Comparison of ENCODE assay signal across 8 mouse cellular contexts in the genomic region with DNA sequence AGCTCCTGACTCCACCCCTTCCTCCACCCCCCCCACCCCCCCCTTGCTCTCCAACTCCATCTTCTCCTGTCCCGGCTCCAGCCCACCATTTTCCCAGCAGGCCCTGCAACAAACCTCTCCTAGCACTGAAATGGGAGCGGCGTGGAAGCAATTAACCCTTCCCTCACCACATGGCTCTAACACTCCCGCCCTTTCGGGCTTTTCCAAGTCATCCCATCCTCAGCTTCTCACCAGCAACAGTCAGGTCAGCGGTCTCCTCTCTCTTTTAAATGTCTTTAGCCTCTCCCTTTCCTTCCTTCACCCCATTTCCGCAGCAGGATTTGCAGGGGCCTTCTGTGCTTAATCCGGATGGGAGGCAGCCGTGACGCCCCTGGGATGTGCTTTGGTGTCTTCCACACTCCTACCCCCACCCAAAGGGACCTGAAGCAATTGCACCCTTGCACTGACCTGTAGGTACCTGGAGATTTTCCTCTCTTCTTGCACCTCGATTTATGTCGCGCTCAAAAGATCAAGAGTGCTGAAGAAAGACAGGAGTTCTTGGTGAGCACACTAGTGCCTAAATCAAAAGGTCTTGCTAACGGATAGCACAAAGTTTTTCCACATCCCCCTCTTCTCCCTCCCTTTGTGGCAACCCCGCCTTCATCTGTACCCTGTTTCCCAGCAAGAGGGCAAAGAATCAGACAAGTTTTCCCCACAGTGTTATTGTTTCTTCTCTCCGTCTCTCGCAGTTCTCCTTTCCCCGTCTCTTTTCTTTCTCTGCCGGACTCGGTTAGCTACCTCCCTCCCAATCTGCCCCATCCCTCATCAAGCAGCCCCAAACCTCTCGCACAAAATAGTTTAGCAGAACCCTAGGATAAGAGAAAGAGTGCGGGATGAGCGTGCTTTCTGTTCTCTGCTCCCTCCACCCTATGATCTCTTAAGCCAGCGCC. TPM values are rescaled to one million over a fixed set of nuclear protein-coding genes. Genes with fewer than 3 reads are reported as not detected.
DNase-seq lines count a peak whose midpoint lies in the region; ATAC-seq and TF ChIP-seq lines count a peak whose summit lies in the region.

No protein-coding gene starts in this region.

- intact Hi-C loops in gastrocnemius, postnatal 36 days (cut with DNase I) = no loop called here
- intact Hi-C loops in left cerebral cortex, postnatal 14 days (cut with DNase I) = no loop called here

- WGBS in embryonic facial prominence, embryonic 10.5 days = 16% methylated on average over 24 of the region's 24 CpGs
- WGBS in intestine, postnatal 0 days = 24% methylated on average over 24 of the region's 24 CpGs

- TF ChIP-seq CTCF in intestine, postnatal 0 days (IDR thresholded peaks at IDR 0.05; ENCODE audit: low read depth) = no peak

- peaks cover 11% of the 10 kb centered on the region for H3K36me3 ChIP-seq in embryonic facial prominence, embryonic 10.5 days (replicated peaks)
- H3K36me3 ChIP-seq in intestine, postnatal 0 days (ENCODE audit: control insufficient read depth, insufficient read depth) = no peaks in the 10 kb centered on the region
- peaks cover 3% of the 10 kb centered on the region for H3K36me3 ChIP-seq in megakaryocyte, embryonic 14.5 days (replicated peaks; ENCODE audit: low read length)

- ATAC-seq in intestine, postnatal 0 days = peak; percentile 55; the same call in 1 of the 2 replicates

- H3K4me1 ChIP-seq in embryonic facial prominence, embryonic 10.5 days = peaks cover 3% of the 10 kb centered on the region
- H3K4me1 ChIP-seq in intestine, postnatal 0 days (replicated peaks; ENCODE audit: control insufficient read depth, insufficient read depth, low read length) = no peaks in the 10 kb centered on the region
- 0 out of 2 replicates have a peak, but pooled peaks cover 4% of the 10 kb centered on the region for H3K4me1 ChIP-seq in megakaryocyte, embryonic 14.5 days

- no peaks in the 10 kb centered on the region for H3K9me3 ChIP-seq in embryonic facial prominence, embryonic 10.5 days
- no peaks in the 10 kb centered on the region for H3K9me3 ChIP-seq in intestine, postnatal 0 days (ENCODE audit: control insufficient read depth)
- no peaks in the 10 kb centered on the region for H3K9me3 ChIP-seq in megakaryocyte, embryonic 14.5 days

- peaks cover 48% of the 10 kb centered on the region for H3K27me3 ChIP-seq in embryonic facial prominence, embryonic 10.5 days (replicated peaks; ENCODE audit: low read depth, poor library complexity, severe bottlenecking)
- H3K27me3 ChIP-seq in intestine, postnatal 0 days (replicated peaks; ENCODE audit: control insufficient read depth, insufficient read depth, low read length) = no peaks in the 10 kb centered on the region
- peaks cover 7% of the 10 kb centered on the region for H3K27me3 ChIP-seq in megakaryocyte, embryonic 14.5 days (replicated peaks)

- peak; percentile 12 for DNase-seq in thymus, postnatal 14 days
- no peak for DNase-seq in thymus, postnatal 0 days (ENCODE audit: low spot score)
- peak; percentile 82 for DNase-seq in embryonic facial prominence, embryonic 10.5 days (ENCODE audit: low spot score)
- DNase-seq in gastrocnemius, postnatal 36 days = peak; percentile 21 to 39
- DNase-seq in left cerebral cortex, postnatal 14 days (ENCODE audit: low spot score in 2 of 2) = peak; percentile 58 to 61
- DNase-seq in right cerebral cortex, postnatal 4 days = peak; percentile 47

- H3K27ac ChIP-seq in embryonic facial prominence, embryonic 10.5 days (replicated peaks) = peak overlapping the region; percentile 89
- H3K27ac ChIP-seq in intestine, postnatal 0 days (ENCODE audit: low read depth, low read length) = peak overlapping the region; percentile 82

- H3K4me2 ChIP-seq in intestine, postnatal 0 days (replicated peaks; ENCODE audit: low read depth) = peak overlapping the region; percentile 68

- peak overlapping the region; percentile 60 for H3K9ac ChIP-seq in intestine, postnatal 0 days (ENCODE audit: low read depth, low read length)

- peak overlapping the region; percentile 67 for H3K4me3 ChIP-seq in embryonic facial prominence, embryonic 10.5 days
- peak overlapping the region; percentile 57 for H3K4me3 ChIP-seq in intestine, postnatal 0 days (ENCODE audit: low read depth, low read length)
- peak overlapping the region; percentile 91 for H3K4me3 ChIP-seq in megakaryocyte, embryonic 14.5 days (replicated peaks)

RNA-seq across cellular contexts. Expression of gene Tceal8, which starts 0.7 kb away (rescaled TPM):
- polyA plus RNA-seq in thymus, postnatal 0 days (2015; fragmentation: Nextera tagmentation; extraction: Ambion mirVana) = 43.7 and 45.0 TPM in 2 replicates
- 209 and 213 TPM in 2 replicates for polyA plus RNA-seq in embryonic facial prominence, embryonic 10.5 days (2016; fragmentation: Nextera tagmentation; extraction: Ambion mirVana)
- total RNA-seq in gastrocnemius, postnatal 36 days (2021) = 10 to 100 TPM; 13.5 to 13.6 TPM
- 239 and 262 TPM in 2 replicates for polyA plus RNA-seq in intestine, postnatal 0 days (2015; fragmentation: Nextera tagmentation; extraction: Ambion mirVana)
- 10 to 100 TPM; 36.8 to 42.7 TPM for total RNA-seq in left cerebral cortex, postnatal 14 days (2021)
- 25.8 TPM in 1 of 2 replicates, not detected in the other for polyA plus RNA-seq in megakaryocyte, embryonic 14.5 days (2012; ENCODE audit: insufficient read depth, low replicate concordance)

RNA-seq across cellular contexts. Expression of gene Tceal5, which starts 32.2 kb away (rescaled TPM):
- polyA plus RNA-seq in thymus, postnatal 0 days (2015; fragmentation: Nextera tagmentation; extraction: Ambion mirVana) = 0.27 and 0.31 TPM in 2 replicates
- 4.8 and 5.6 TPM in 2 replicates for polyA plus RNA-seq in embryonic facial prominence, embryonic 10.5 days (2016; fragmentation: Nextera tagmentation; extraction: Ambion mirVana)
- total RNA-seq in gastrocnemius, postnatal 36 days (2021) = 10 to 100 TPM; 30.0 to 50.9 TPM
- polyA plus RNA-seq in intestine, postnatal 0 days (2015; fragmentation: Nextera tagmentation; extraction: Ambion mirVana) = 3.4 and 5.3 TPM in 2 replicates
- total RNA-seq in left cerebral cortex, postnatal 14 days (2021) = 100 to 1,000 TPM; 119 to 143 TPM
- 0.58 and 2.3 TPM in 2 replicates for polyA plus RNA-seq in megakaryocyte, embryonic 14.5 days (2012; ENCODE audit: insufficient read depth, low replicate concordance)

RNA-seq across cellular contexts. Expression of gene Bex4, which starts 32.7 kb away (rescaled TPM):
- 3.5 and 3.6 TPM in 2 replicates for polyA plus RNA-seq in thymus, postnatal 0 days (2015; fragmentation: Nextera tagmentation; extraction: Ambion mirVana)
- 96.6 and 96.9 TPM in 2 replicates for polyA plus RNA-seq in embryonic facial prominence, embryonic 10.5 days (2016; fragmentation: Nextera tagmentation; extraction: Ambion mirVana)
- not detected for total RNA-seq in gastrocnemius, postnatal 36 days (2021)
- polyA plus RNA-seq in intestine, postnatal 0 days (2015; fragmentation: Nextera tagmentation; extraction: Ambion mirVana) = 235 and 294 TPM in 2 replicates
- 10 to 100 TPM; 19.9 to 29.8 TPM for total RNA-seq in left cerebral cortex, postnatal 14 days (2021)
- 9.5 TPM in 1 of 2 replicates, not detected in the other for polyA plus RNA-seq in megakaryocyte, embryonic 14.5 days (2012; ENCODE audit: insufficient read depth, low replicate concordance)

RNA-seq across cellular contexts. Expression of gene Tceal7, which starts 43.1 kb away (rescaled TPM):
- polyA plus RNA-seq in thymus, postnatal 0 days (2015; fragmentation: Nextera tagmentation; extraction: Ambion mirVana) = 0.23 and 0.78 TPM in 2 replicates
- polyA plus RNA-seq in embryonic facial prominence, embryonic 10.5 days (2016; fragmentation: Nextera tagmentation; extraction: Ambion mirVana) = 0.58 and 0.82 TPM in 2 replicates
- 10 to 100 TPM; 58.2 to 79.9 TPM for total RNA-seq in gastrocnemius, postnatal 36 days (2021)
- 0.37 and 0.58 TPM in 2 replicates for polyA plus RNA-seq in intestine, postnatal 0 days (2015; fragmentation: Nextera tagmentation; extraction: Ambion mirVana)
- total RNA-seq in left cerebral cortex, postnatal 14 days (2021) = 1 to 10 TPM; 3.6 to 5.8 TPM
- not detected in 2 replicates for polyA plus RNA-seq in megakaryocyte, embryonic 14.5 days (2012; ENCODE audit: insufficient read depth, low replicate concordance)

RNA-seq across cellular contexts. Expression of gene Bex1, which starts 43.9 kb away (rescaled TPM):
- polyA plus RNA-seq in thymus, postnatal 0 days (2015; fragmentation: Nextera tagmentation; extraction: Ambion mirVana) = 10.2 and 13.8 TPM in 2 replicates
- 135 and 145 TPM in 2 replicates for polyA plus RNA-seq in embryonic facial prominence, embryonic 10.5 days (2016; fragmentation: Nextera tagmentation; extraction: Ambion mirVana)
- total RNA-seq in gastrocnemius, postnatal 36 days (2021) = 10 to 100 TPM; 14.3 to 22.9 TPM
- polyA plus RNA-seq in intestine, postnatal 0 days (2015; fragmentation: Nextera tagmentation; extraction: Ambion mirVana) = 41.4 and 50.7 TPM in 2 replicates
- 100 to 1,000 TPM in 1 of 2 experiments, 10 to 100 TPM in 1; 95.2 to 113 TPM for total RNA-seq in left cerebral cortex, postnatal 14 days (2021)
- polyA plus RNA-seq in megakaryocyte, embryonic 14.5 days (2012; ENCODE audit: insufficient read depth, low replicate concordance) = 12.7 TPM in 1 of 2 replicates, not detected in the other
